Mouse (Mus musculus): ENCODE results near the gene Dedd2. TPM values are rescaled to one million over a fixed set of nuclear protein-coding genes. Genes with fewer than 3 reads are reported as not detected.

Dedd2 gene
- polyA plus RNA-seq, 1 experiment from 2014 or later, result 15.7 TPM

GRCm38 (mm10) chr7:25180512-25180911, 39.9 kb downstream of the Dedd2 start:
- peaks cover 20% of the 10 kb centered on the region for H3K27me3 ChIP-seq (ENCODE audit: control insufficient read depth, insufficient read depth, low read length)
- peak overlapping the region; percentile 99 for H3K27ac ChIP-seq (replicated peaks; ENCODE audit: low read depth, low read length)
- no peaks in the 10 kb centered on the region for H3K9me3 ChIP-seq (ENCODE audit: control insufficient read depth, low read length)
- peak overlapping the region; percentile 92 for H3K4me2 ChIP-seq (ENCODE audit: low read length)
- peaks cover 28% of the 10 kb centered on the region for H3K4me1 ChIP-seq (ENCODE audit: control insufficient read depth, insufficient read depth, low read length)
- H3K36me3 ChIP-seq (ENCODE audit: control insufficient read depth, insufficient read depth, low read length), result no peaks in the 10 kb centered on the region
- peak overlapping the region; percentile 99; the same call in 1 of the 2 replicates for H3K9ac ChIP-seq (replicated peaks; ENCODE audit: low read length)
- peak overlapping the region; percentile 81 for H3K4me3 ChIP-seq (replicated peaks; ENCODE audit: low read depth, low read length)
- 3% methylated on average over 6 of the region's 6 CpGs for WGBS
- DNase-seq, result no peak
- no peak for ATAC-seq (ENCODE audit: low FRiP score, low TSS enrichment)

GRCm38 (mm10) chr7:25179606-25180161, 40.7 kb downstream of the Dedd2 start, which contains the start of gene Pou2f2:
Pou2f2 (minus strand) TSS chr7:25179726.
- WGBS, result under 1% methylated on average over 49 of the region's 56 CpGs
- H3K4me3 ChIP-seq (replicated peaks; ENCODE audit: low read depth, low read length), result peak within 1 kb of the TSS; percentile 81
- no peaks in the 10 kb centered on the region for H3K9me3 ChIP-seq (ENCODE audit: control insufficient read depth, low read length)
- ATAC-seq (ENCODE audit: low FRiP score, low TSS enrichment) (peak; percentile 92), DNase-seq (peak; percentile 96)
- H3K27ac ChIP-seq (replicated peaks; ENCODE audit: low read depth, low read length), result peak within 1 kb of the TSS; percentile 99
- no peaks in the 10 kb centered on the region for H3K36me3 ChIP-seq (ENCODE audit: control insufficient read depth, insufficient read depth, low read length)
- peak within 1 kb of the TSS; percentile 92 for H3K4me2 ChIP-seq (ENCODE audit: low read length)
- peaks cover 20% of the 10 kb centered on the region for H3K27me3 ChIP-seq (ENCODE audit: control insufficient read depth, insufficient read depth, low read length)
- peaks cover 36% of the 10 kb centered on the region for H3K4me1 ChIP-seq (ENCODE audit: control insufficient read depth, insufficient read depth, low read length)
- peak within 1 kb of the TSS; percentile 99 for H3K9ac ChIP-seq (replicated peaks; ENCODE audit: low read length)

DNA sequence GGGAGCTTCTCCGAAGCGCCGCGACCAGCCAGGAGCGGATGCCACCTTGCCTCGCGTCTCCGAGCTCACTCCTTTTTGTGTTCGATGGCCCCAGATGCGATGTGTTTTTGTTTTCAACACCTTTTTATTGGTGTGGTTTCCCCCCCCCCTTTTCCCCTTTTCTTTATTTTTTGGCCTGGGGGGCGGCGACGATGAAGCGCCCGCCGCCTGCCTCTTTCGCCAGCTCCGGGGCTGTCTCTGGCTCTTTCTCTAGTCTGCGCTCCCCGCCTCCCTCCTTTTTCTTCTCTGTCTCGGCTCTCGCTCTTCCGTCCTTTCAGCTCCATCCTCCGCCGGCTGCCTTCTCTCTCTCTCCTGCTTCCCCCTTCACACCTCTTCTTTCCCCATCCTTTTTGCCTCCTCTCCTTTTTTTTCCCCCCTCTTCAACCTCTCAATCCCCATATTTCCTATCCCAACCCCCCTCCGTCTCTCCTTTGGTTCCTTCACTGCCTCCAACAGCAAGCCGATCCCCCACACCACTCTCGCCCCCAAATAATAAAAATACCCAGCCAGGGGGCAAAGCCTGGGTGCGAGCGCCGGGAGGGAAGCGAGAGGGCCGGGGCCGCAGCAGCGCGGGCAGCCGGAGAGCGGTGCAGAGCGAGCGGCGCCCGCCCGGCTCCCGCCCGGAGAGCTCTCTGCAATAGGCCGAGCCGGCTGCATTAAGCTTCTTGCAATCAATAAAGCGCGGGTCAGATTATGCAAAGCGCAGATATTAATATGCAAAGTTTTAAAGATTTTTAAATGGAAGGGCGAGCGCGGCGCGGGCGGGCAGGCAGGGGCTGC, 41.4 kb downstream of the Dedd2 start:
- peak; percentile 72 for DNase-seq
- WGBS, result under 1% methylated on average over 56 of the region's 56 CpGs

GRCm38 (mm10) chr7:25178317-25178716, 42.1 kb downstream of the Dedd2 start:
- H3K27me3 ChIP-seq (ENCODE audit: control insufficient read depth, insufficient read depth, low read length), result peaks cover 15% of the 10 kb centered on the region
- H3K36me3 ChIP-seq (ENCODE audit: control insufficient read depth, insufficient read depth, low read length), result no peaks in the 10 kb centered on the region
- H3K4me2 ChIP-seq (ENCODE audit: low read length), result peak overlapping the region; percentile 92
- ATAC-seq (ENCODE audit: low FRiP score, low TSS enrichment), result no peak
- H3K9ac ChIP-seq (replicated peaks; ENCODE audit: low read length), result peak overlapping the region; percentile 99
- H3K9me3 ChIP-seq (ENCODE audit: control insufficient read depth, low read length), result no peaks in the 10 kb centered on the region
- DNase-seq, result peak; percentile 61
- H3K27ac ChIP-seq (replicated peaks; ENCODE audit: low read depth, low read length), result peak overlapping the region; percentile 99
- WGBS, result under 1% methylated on average over 17 of the region's 17 CpGs
- peak overlapping the region; percentile 81 for H3K4me3 ChIP-seq (replicated peaks; ENCODE audit: low read depth, low read length)
- peaks cover 50% of the 10 kb centered on the region for H3K4me1 ChIP-seq (ENCODE audit: control insufficient read depth, insufficient read depth, low read length)

More for the DNA sequence above, 41.4 kb downstream of the Dedd2 start:
- ATAC-seq (ENCODE audit: low FRiP score, low TSS enrichment), result peak; percentile 76
- H3K4me2 ChIP-seq (ENCODE audit: low read length), result peak overlapping the region; percentile 92
- H3K27me3 ChIP-seq (ENCODE audit: control insufficient read depth, insufficient read depth, low read length), result peaks cover 20% of the 10 kb centered on the region
- no peaks in the 10 kb centered on the region for H3K9me3 ChIP-seq (ENCODE audit: control insufficient read depth, low read length)
- H3K36me3 ChIP-seq (ENCODE audit: control insufficient read depth, insufficient read depth, low read length), result no peaks in the 10 kb centered on the region
- H3K9ac ChIP-seq (replicated peaks; ENCODE audit: low read length), result peak overlapping the region; percentile 99
- H3K4me3 ChIP-seq (replicated peaks; ENCODE audit: low read depth, low read length), result peak overlapping the region; percentile 81
- H3K27ac ChIP-seq (replicated peaks; ENCODE audit: low read depth, low read length), result peak overlapping the region; percentile 99
- H3K4me1 ChIP-seq (ENCODE audit: control insufficient read depth, insufficient read depth, low read length), result peaks cover 43% of the 10 kb centered on the region

DNA sequence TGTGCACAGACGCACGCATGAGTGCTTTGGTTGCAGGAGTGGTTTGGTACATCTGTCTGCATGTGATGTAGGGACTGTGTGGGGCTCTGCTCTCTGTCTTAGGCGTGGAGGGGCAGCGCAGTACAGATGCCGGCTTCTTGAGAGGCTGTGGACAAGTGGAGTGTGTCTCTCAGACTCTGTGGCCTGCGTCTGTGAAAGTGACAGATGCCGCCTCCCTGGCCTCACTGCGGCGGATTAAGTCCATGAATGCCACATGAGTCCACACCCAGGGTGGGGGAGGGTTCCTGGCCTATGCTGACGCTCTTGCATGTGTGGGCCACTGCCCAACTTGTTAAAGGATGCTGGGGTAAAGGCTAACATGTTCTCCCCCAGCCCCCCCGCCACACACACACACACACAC, 46.1 kb downstream of the Dedd2 start:
- H3K4me3 ChIP-seq (replicated peaks; ENCODE audit: low read depth, low read length), result no peak overlapping the region
- ATAC-seq (ENCODE audit: low FRiP score, low TSS enrichment) (0 out of 2 replicates have a peak, but pooled peaks have one; percentile 15), DNase-seq (peak; percentile 70)
- H3K4me2 ChIP-seq (ENCODE audit: low read length), result peak overlapping the region; percentile 92
- no peaks in the 10 kb centered on the region for H3K9me3 ChIP-seq (ENCODE audit: control insufficient read depth, low read length)
- WGBS, result 19% methylated on average over 11 of the region's 11 CpGs
- peaks cover 55% of the 10 kb centered on the region for H3K4me1 ChIP-seq (ENCODE audit: control insufficient read depth, insufficient read depth, low read length)
- H3K27ac ChIP-seq (replicated peaks; ENCODE audit: low read depth, low read length), result peak overlapping the region; percentile 99
- H3K9ac ChIP-seq (replicated peaks; ENCODE audit: low read length), result peak overlapping the region; percentile 34; the same call in 1 of the 2 replicates
- no peaks in the 10 kb centered on the region for H3K27me3 ChIP-seq (ENCODE audit: control insufficient read depth, insufficient read depth, low read length)
- H3K36me3 ChIP-seq (ENCODE audit: control insufficient read depth, insufficient read depth, low read length), result no peaks in the 10 kb centered on the region

DNA sequence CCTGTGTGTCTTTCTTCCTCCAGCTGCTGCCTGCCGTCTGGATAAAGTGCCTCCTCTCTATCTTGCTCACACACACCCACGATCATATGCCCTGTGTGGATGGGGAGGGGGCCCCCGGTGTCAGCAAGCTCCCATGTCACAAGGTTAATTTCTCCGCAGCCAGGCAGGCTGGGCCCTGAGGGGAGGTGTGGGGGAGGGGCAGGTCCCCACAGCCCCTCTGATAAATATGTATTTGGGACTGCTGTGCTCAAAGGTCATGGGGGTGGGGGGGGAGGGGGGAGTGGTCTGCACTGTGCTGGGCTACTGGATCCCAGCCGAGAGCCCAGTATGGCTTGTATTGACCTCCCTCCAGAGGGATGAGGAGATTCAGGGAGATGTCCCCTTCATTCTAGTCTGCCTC, 47.7 kb downstream of the Dedd2 start:
- Histone ChIP-seq H3K27ac (replicated peaks; ENCODE audit: low read depth, low read length) (peak overlapping the region; percentile 99), H3K4me1 (ENCODE audit: control insufficient read depth, insufficient read depth, low read length) (peaks cover 52% of the 10 kb centered on the region), H3K4me2 (ENCODE audit: low read length) (peak overlapping the region; percentile 92; the same call in 1 of the 2 replicates), H3K9me3 (ENCODE audit: control insufficient read depth, low read length) (no peaks in the 10 kb centered on the region), H3K4me3 (replicated peaks; ENCODE audit: low read depth, low read length) (no peak overlapping the region), H3K27me3 (ENCODE audit: control insufficient read depth, insufficient read depth, low read length) (no peaks in the 10 kb centered on the region), H3K36me3 (ENCODE audit: control insufficient read depth, insufficient read depth, low read length) (no peaks in the 10 kb centered on the region), H3K9ac (replicated peaks; ENCODE audit: low read length) (0 out of 2 replicates have a peak overlapping the region, but pooled peaks have one; percentile 37)
- WGBS, result 12% methylated on average over 5 of the region's 5 CpGs
- ATAC-seq (ENCODE audit: low FRiP score, low TSS enrichment) (no peak), DNase-seq (no peak)

DNA sequence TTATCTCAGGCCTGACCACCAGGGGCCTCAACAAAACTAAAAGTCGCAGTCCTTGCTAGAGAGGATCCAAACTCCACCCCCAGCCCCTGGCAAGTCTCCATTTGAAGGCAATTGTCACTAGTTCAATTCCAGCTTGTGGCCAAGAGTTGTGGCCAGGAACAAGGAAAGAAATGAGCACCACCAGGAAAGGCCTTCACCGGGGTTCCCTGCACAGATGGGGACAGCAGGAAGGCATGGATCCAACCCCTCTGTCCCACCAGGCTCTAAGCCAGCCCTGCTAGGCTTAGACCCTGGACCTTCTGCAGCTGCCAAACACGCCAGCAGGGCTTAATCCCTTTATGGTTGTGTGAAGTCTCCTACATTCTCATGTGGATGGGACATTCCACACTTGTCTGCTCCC, 49.8 kb downstream of the Dedd2 start:
- WGBS, result 32% methylated on average over 3 of the region's 3 CpGs
- no peaks in the 10 kb centered on the region for H3K27me3 ChIP-seq (ENCODE audit: control insufficient read depth, insufficient read depth, low read length)
- no peaks in the 10 kb centered on the region for H3K36me3 ChIP-seq (ENCODE audit: control insufficient read depth, insufficient read depth, low read length)
- H3K4me2 ChIP-seq (ENCODE audit: low read length), result no peak overlapping the region
- no peak overlapping the region for H3K4me3 ChIP-seq (replicated peaks; ENCODE audit: low read depth, low read length)
- no peaks in the 10 kb centered on the region for H3K9me3 ChIP-seq (ENCODE audit: control insufficient read depth, low read length)
- DNase-seq (no peak), ATAC-seq (ENCODE audit: low FRiP score, low TSS enrichment) (no peak)
- no peak overlapping the region for H3K27ac ChIP-seq (replicated peaks; ENCODE audit: low read depth, low read length)
- peaks cover 31% of the 10 kb centered on the region for H3K4me1 ChIP-seq (ENCODE audit: control insufficient read depth, insufficient read depth, low read length)
- no peak overlapping the region for H3K9ac ChIP-seq (replicated peaks; ENCODE audit: low read length)

- Histone ChIP-seq H3K4me3 (replicated peaks; ENCODE audit: low read depth, low read length) (no peak overlapping the region), H3K4me2 (ENCODE audit: low read length) (no peak overlapping the region), H3K27ac (replicated peaks; ENCODE audit: low read depth, low read length) (no peak overlapping the region), H3K36me3 (ENCODE audit: control insufficient read depth, insufficient read depth, low read length) (no peaks in the 10 kb centered on the region), H3K4me1 (ENCODE audit: control insufficient read depth, insufficient read depth, low read length) (peaks cover 9% of the 10 kb centered on the region), H3K27me3 (ENCODE audit: control insufficient read depth, insufficient read depth, low read length) (no peaks in the 10 kb centered on the region), H3K9ac (replicated peaks; ENCODE audit: low read length) (no peak overlapping the region), H3K9me3 (ENCODE audit: control insufficient read depth, low read length) (no peaks in the 10 kb centered on the region)
- no peak for DNase-seq
- ATAC-seq (ENCODE audit: low FRiP score, low TSS enrichment), result no peak
- 88% methylated on average over 5 of the region's 5 CpGs for WGBS
Observed at GRCm38 (mm10) chr7:25166106-25166505, 54.3 kb downstream of the Dedd2 start.
